Mouse (Mus musculus): ENCODE measurements around the gene Vasp.

GRCm38 (mm10) chr7:19267051-19267450 is 4.6 kb downstream of the Vasp start:
- TF ChIP-seq POLR2A (IDR thresholded peaks at IDR 0.05; ENCODE audit: low read depth, low read length) (no peak), CTCF (IDR thresholded peaks at IDR 0.05; ENCODE audit: extremely low read depth, insufficient read depth, insufficient read length, insufficient replicate concordance) (no peak)
